Mouse (Mus musculus) adrenal gland, adult 8-10 months (tissue): ENCODE data around the gene Sult1d1. TPM values are rescaled to one million over a fixed set of nuclear protein-coding genes. Genes with fewer than 3 reads are reported as not detected.

Experiments
- microRNA-seq, 2 experiments: library from miRNA; unstranded; fragments of <30 nt; microRNA quantifications; one replicate each; pipeline ENCODE4 v1.2.0; 2022
- total RNA-seq, 4 experiments: library from RNA; stranded (reverse); gene quantifications; 2 replicates each; pipeline ENCODE4 v1.2.4; 2022

Sult1d1 gene
- total RNA-seq, 4 experiments from 2014 or later = 0.11 TPM; not detected in 3

Small RNA genes within 50 kb of the gene (microRNA-seq; reads per million reads assigned to microRNA genes)
- gene Mir3969 = 0 reads per million in 2 experiments

Other genes with a start within 250 kb of the Sult1d1 start
- gene Ugt2a3, start 231.8 kb downstream of the Sult1d1 start, total RNA-seq = not detected
- gene Ugt2b38, start 144.8 kb downstream of the Sult1d1 start, total RNA-seq = under 1 TPM in 1 of 4 experiments, not detected in 3; 0.16 TPM
- under 1 TPM in 1 of 4 experiments, not detected in 3; 0.52 TPM for gene Ugt2a2, start 86.8 kb downstream of the Sult1d1 start, total RNA-seq
- not detected for gene Gm43638, start 82.2 kb downstream of the Sult1d1 start, total RNA-seq
- gene Ugt2a1, start 78.2 kb downstream of the Sult1d1 start, total RNA-seq = not detected
- not detected for gene Sult1b1, start 30.8 kb downstream of the Sult1d1 start, total RNA-seq
- 1 to 10 TPM in 3 of 4 experiments, under 1 TPM in 1; 0.98 to 5.8 (median 1.9) TPM for gene Sult1e1, start 22.6 kb upstream of the Sult1d1 start, total RNA-seq
- gene Csn1s1, start 97.2 kb upstream of the Sult1d1 start, total RNA-seq = not detected
- not detected for gene Csn2, start 130.6 kb upstream of the Sult1d1 start, total RNA-seq
- gene Csn1s2a, start 205.5 kb upstream of the Sult1d1 start, total RNA-seq = not detected
- gene Csn1s2b, start 239.1 kb upstream of the Sult1d1 start, total RNA-seq = not detected